Mouse (Mus musculus) R1 (cell line): Measurements from ENCODE around the gene Prdx3.
"Not testable (repeated sequence)": the region's sequence is repeated elsewhere in the genome, so short reads cannot be mapped to it uniquely, and the experiment has no call there.

ENCODE experiments used
- DNase-seq: peaks from one replicate; pipeline ENCODE4 v3.0.0-alpha.2; 2018; ENCODE audit warnings: low read depth, low spot score

Prdx3 gene

DNA sequence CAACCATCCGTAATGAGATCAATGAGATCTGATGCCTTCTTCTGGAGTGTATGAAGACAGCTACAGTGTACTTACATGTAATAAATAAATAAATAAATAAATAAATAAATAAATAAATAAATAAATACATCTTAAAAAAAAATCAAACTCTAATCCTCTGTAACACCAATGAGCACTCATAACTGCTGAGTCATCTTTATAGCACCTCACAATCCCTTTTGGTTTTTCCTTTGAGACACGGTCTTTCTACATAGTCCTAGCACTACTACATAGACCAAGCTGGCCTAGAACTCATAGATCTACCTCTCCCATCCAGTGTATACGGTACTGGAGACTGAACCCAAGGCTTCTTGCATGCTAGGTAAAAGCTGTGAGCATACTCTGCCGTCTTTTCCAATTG, 8.2 kb downstream of the Prdx3 start:
- not testable (repeated sequence) for DNase-seq

DNA sequence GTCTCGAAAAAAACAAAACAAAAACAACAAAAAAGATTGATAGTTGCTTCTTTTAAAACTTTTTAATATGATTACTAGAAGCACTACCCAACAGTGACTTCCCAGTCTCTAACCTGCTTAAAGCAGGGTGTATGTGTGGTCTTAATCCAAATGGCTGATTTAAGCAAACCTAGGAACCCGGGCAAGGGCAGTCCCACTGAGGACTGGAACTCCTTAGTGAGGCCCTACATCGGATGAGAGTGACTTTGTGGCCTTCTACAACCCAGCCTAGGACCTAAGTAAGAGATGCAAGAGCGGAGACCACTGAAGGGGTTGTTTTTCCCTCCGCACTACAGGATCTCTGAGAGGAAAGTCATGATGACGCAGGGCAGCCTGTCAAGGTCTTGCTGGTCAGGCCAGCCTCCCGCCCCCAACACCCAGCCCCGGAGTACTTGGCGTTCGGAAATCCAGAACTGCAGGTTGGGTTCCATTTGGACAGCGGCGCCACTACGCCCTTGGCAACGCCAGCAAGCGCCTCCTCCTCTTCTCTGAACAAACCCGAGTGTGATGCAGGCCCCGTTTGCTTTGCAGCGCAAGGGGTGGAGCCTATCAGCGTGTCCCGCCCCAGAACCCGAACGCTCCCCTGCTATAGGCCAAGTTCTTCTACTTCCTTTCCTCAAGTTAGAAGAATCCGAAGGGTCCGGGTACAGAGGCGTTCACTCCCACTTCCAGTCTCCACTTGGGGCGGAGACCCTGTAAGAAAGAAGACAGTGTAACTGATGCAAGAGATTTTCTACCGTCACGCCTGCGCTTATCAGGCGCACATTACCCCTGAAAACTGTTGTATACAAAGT, 13.3 kb downstream of the Prdx3 start, which contains the start of gene Sfxn4:
Gene Sfxn4 (minus strand): TSS at position 612 of the 833 bp plus-strand sequence.
- DNase-seq, result peak; percentile 98

DNA sequence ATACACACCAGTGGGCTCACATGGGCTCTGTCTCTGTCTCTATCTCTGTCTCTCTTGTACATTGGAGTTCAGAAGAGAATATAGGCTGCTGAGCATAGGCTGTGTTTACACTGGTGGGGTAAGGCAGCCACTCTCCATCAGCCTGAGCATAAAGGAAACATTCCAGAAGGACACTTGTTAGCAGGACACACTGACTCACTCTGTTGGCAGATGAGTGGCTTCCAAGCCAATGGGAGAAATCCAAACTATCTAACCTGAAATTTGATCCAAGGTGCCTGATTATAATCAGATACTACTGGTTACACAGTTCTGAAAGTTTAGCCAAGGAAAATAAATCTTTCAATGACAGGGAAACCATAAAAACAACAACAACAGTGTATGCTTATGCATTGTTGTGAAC, 28.6 kb downstream of the Prdx3 start:
- no peak for DNase-seq

DNA sequence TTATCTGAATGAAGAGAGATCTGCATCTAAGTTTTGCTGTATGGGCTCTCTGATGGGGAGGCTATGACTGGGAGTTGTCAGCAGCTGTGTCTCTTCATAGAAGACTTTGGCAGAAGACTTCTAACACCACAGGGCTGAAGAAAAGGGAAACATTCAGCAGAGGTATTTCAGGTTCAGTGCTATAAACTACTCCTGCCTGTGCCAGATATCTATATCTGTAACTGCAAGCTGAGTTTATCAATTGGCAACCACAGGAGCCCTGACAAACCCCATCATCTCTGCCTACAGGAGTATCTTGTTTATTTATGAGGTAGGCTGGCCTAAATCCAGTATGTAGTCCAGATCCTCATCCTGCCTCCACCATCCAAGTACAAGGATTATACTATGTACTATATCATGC, 31.0 kb downstream of the Prdx3 start:
- DNase-seq, result no peak

DNA sequence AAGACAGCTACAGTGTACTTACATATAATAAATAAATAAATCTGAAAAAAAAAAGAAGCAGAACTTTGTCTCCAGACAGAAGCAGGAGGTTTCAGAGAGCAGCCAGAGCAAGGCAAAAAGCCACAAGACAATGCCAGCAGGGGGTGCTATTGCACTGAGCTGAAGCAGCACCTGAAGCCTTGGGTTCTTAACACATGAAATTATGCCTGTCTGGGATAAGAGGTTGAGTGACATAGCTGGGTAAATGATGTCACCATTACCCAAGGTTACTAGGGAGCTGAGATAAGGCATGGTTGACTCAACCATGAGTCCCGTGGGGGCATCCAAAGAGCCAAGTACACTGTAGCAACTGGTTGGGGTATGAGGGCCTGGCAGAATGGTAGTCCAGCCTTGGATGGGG, 36.6 kb downstream of the Prdx3 start:
- peak; percentile 66 for DNase-seq

DNA sequence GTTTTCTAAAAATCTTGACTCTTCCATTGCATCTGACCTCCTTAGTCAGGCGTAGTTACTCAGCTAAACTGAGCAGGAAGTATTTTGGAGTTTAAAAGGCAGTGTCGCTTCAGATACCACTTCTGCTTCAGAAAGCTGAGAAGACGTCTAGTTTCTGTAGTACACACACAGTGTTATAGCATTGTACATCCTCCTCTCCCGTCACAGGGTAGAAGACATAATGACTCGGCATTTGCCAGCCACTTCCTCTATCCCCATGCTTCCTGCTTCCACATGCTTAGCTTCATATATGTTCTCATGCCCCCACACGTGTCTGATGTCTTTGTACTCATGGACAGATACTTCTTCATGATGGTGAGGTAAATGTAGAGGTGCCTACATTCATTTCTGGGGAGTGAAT, 55.7 kb downstream of the Prdx3 start:
- no peak for DNase-seq
